Mouse (Mus musculus) hindbrain, embryonic 12.5 days (tissue): Measurements from ENCODE around the gene Cox10. TPM values are rescaled to one million over a fixed set of nuclear protein-coding genes. Genes with fewer than 3 reads are reported as not detected.

ENCODE experiments used
- ATAC-seq: fragments of 200-750 bp; cut with Nextera tagmentation; 2 replicates; pipeline ENCODE4 v1.8.0; 2017; ENCODE audit warnings: moderate TSS enrichment; ENCODE audit not compliant: low FRiP score
- H3K27ac ChIP-seq: fragments of 300-500 bp; sonication (generic); 2 replicates; pipeline ENCODE4 v1.5.1; 2016; ENCODE audit warnings: mild to moderate bottlenecking
- H3K27me3 ChIP-seq: fragments of 300-500 bp; sonication (generic); 2 replicates; pipeline ENCODE4 v1.6.1; 2016; ENCODE audit warnings: mild to moderate bottlenecking
- H3K36me3 ChIP-seq: fragments of 300-500 bp; sonication (generic); 2 replicates; pipeline ENCODE4 v1.6.1; 2016; ENCODE audit warnings: mild to moderate bottlenecking
- H3K4me1 ChIP-seq: fragments of 300-500 bp; sonication (generic); 2 replicates; pipeline ENCODE4 v1.6.1; 2016
- H3K4me2 ChIP-seq: fragments of 300-500 bp; sonication (generic); replicated peaks from 2 replicates; pipeline ENCODE4 v1.6.1; 2016; ENCODE audit warnings: mild to moderate bottlenecking
- H3K4me3 ChIP-seq: fragments of 300-500 bp; sonication (generic); 2 replicates; pipeline ENCODE4 v1.5.1; 2016; ENCODE audit warnings: mild to moderate bottlenecking
- H3K9ac ChIP-seq: fragments of 300-500 bp; sonication (generic); 2 replicates; pipeline ENCODE4 v1.6.1; 2016; ENCODE audit warnings: mild to moderate bottlenecking, moderate library complexity
- H3K9me3 ChIP-seq: fragments of 300-500 bp; sonication (generic); replicated peaks from 2 replicates; pipeline ENCODE4 v1.6.1; 2016; ENCODE audit warnings: mild to moderate bottlenecking
- WGBS: fragments of 180-500 bp; shearing (Covaris S2); methylation state at CpG from one replicate; pipeline ENCODE4 v1.1.7; 2016; 5-methylcytosine and 5-hydroxymethylcytosine counted together
- polyA plus RNA-seq: library from polyadenylated mRNA; unstranded; fragments of >200 nt; fragmentation: Nextera tagmentation; extraction: Ambion mirVana; gene quantifications from 2 replicates; pipeline ENCODE4 v1.2.1, GENCODE M21; 2016

The Cox10 gene
- polyA plus RNA-seq, 1 experiment from 2014 or later = 19.8 TPM

DNA sequence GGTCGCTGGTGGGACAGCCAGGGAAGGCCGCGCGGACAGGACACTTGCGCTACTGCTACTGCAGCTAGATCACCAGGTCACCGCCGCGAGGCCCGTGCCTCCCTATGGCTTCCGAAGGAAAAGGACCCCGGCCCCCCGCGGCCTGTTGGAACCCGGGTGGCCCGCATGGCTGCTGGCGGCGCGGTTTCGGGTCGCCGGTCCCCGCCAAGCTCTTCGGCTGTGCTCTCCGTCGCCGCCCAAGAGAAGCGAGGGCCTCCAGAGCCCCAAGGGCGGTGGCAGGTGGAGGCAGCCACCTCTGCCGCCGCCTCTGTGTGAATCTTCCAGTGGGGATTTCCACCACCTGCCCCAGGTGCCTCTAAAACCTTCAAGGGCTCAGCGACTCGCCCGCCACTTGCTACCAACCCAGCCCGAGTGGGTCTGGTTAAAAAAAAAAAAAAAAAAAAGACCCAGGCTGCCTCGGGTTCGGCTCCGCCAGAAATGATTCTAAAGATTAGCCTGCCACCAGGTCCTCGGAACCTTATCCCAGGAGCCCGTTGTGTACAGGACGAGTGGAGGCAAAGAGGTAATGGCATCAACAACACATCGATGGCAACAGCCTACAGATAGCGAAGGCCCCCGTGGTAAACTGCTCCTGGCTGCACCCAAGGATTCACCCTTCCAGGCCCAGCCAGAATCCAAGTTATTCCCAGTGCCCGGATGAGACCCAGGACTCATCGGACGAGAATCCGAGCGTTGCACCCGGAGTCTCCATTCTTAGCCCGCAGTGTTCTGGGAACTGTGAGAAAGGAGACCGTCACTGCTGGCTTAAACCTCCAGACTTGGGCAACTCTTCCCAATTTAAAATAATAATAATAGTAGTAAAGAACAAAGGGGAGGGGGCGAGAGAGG lies 159.8 kb downstream of the Cox10 start:
- H3K27me3 ChIP-seq = peaks cover 56% of the 10 kb centered on the region
- no peak overlapping the region for H3K27ac ChIP-seq
- no peaks in the 10 kb centered on the region for H3K9me3 ChIP-seq
- H3K36me3 ChIP-seq = no peaks in the 10 kb centered on the region
- peak overlapping the region; percentile 65 for H3K4me3 ChIP-seq
- peak overlapping the region; percentile 87 for H3K4me2 ChIP-seq
- peaks cover 43% of the 10 kb centered on the region for H3K4me1 ChIP-seq
- no peak for ATAC-seq
- WGBS = 2% methylated on average over 52 of the region's 52 CpGs
- peak overlapping the region; percentile 80 for H3K9ac ChIP-seq

DNA sequence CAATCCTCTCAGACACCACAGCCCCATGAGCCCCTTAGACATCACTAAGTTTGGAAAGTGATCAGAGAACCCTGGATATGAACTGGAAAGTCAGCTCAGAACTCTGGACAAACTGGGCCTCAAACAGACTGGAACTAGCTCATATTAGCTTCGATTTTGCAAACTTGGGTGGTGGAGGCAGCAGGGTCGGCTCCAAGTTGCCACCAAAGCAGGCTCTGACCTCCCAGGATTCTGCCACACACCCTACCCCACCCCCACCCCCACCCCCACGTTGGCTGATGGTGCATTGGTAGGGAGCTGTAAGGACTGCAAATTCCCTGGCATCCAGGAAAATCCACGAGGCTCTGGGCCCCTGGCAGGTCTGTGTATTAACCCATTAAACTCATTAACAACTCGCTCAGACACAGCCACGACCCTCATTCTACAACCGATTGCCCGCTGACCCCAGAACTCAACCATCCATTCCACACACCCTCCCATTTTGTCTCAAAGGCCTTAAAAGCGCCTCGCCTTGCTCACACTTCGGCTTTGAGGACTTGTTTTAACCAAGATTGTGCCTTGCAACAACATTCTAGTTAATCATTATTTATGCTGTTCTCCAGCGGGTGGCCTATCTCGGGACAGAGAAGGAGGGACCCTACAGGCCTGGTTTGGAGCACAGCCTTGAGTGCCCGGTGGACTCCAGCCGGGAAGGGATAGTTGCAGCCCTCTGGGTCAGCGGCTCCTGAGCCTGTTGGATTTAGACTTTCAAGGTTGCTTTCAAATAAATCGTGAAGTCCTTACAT lies 160.8 kb downstream of the Cox10 start:
- peaks cover 47% of the 10 kb centered on the region for H3K27me3 ChIP-seq
- H3K36me3 ChIP-seq = no peaks in the 10 kb centered on the region
- H3K9ac ChIP-seq = peak overlapping the region; percentile 80; the same call in 1 of the 2 replicates
- no peak overlapping the region for H3K27ac ChIP-seq
- no peaks in the 10 kb centered on the region for H3K9me3 ChIP-seq
- peak overlapping the region; percentile 65 for H3K4me3 ChIP-seq
- H3K4me1 ChIP-seq = peaks cover 44% of the 10 kb centered on the region
- peak overlapping the region; percentile 87 for H3K4me2 ChIP-seq
- WGBS = 6% methylated on average over 17 of the region's 17 CpGs
- no peak for ATAC-seq

DNA sequence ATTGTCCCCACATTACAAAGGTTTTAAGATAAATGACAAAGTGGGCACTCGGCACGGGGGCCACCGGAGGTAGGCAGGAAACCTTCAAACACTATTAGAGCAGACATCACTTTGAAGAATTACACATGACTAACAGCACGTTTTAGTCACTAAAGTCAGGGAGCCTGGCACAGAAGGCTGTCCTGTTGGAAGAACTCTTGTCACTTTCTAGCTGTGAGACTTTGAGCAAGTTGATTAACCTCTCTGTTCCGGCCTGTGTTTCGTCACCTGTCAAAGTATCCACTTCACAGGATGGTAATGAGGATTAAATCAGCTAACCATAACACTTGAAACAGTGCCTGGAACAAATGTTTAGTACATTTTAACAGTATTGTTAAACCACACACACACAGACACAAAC lies 161.7 kb downstream of the Cox10 start:
- WGBS = 21% methylated on average over 6 of the region's 6 CpGs
- no peak for ATAC-seq
- Histone ChIP-seq H3K4me3 (peak overlapping the region; percentile 65), H3K4me1 (peaks cover 35% of the 10 kb centered on the region), H3K27ac (no peak overlapping the region), H3K4me2 (peak overlapping the region; percentile 87), H3K9me3 (no peaks in the 10 kb centered on the region), H3K36me3 (no peaks in the 10 kb centered on the region), H3K27me3 (peaks cover 38% of the 10 kb centered on the region), H3K9ac (no peak overlapping the region)

DNA sequence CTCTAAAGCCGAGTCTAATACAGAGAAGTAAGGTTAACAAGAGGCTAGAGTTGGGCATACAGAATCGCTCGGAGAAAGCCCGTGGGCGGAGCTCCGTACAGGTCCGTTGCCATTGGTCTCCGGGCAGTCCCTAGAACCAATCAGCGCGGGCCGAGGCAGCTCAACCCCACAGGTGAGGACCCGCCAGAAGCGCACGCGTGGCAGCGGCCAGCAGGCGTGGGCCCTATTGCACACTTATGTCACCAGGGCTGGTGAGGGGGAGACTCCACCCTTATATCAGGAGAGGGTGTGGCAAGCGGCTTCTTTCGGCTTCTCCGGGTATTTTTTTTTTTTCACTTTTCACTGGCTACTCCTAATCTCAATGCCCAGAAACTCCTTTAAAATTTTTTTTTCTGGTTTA lies 164.9 kb downstream of the Cox10 start:
- ATAC-seq = peak; percentile 87
- Histone ChIP-seq H3K9ac (0 out of 2 replicates have a peak overlapping the region, but pooled peaks have one; percentile 13), H3K27ac (peak overlapping the region; percentile 30; the same call in 1 of the 2 replicates)

DNA sequence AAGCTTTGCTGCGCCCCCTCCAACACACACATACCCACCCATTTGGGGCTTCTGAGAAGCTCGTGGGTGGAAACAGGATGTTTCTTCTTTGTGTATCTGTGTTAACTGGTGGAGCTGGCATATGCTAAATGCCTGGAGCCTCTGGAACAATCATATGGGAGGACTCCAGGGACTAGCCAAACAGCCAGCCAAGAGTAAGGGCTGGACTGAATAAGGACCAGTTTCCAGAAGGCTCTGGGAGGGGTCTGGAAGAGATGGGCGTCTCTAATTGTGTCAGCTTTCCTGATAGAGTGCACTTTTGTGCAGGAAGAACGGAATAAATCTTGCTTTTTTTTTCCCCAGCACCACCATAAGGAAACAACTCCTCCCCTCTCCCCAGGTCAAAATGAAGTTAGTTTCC lies 165.3 kb downstream of the Cox10 start:
- Histone ChIP-seq H3K4me3 (peak overlapping the region; percentile 33), H3K4me1 (peaks cover 31% of the 10 kb centered on the region), H3K9ac (no peak overlapping the region), H3K9me3 (no peaks in the 10 kb centered on the region), H3K36me3 (no peaks in the 10 kb centered on the region), H3K27ac (peak overlapping the region; percentile 30; the same call in 1 of the 2 replicates), H3K4me2 (peak overlapping the region; percentile 63), H3K27me3 (peaks cover 37% of the 10 kb centered on the region)
- WGBS = 28% methylated on average over 4 of the region's 4 CpGs
- ATAC-seq = peak; percentile 52

More for the DNA sequence above, 164.9 kb downstream of the Cox10 start:
- no peaks in the 10 kb centered on the region for H3K36me3 ChIP-seq
- H3K9me3 ChIP-seq = no peaks in the 10 kb centered on the region
- H3K4me2 ChIP-seq = peak overlapping the region; percentile 63
- peak overlapping the region; percentile 33 for H3K4me3 ChIP-seq
- peaks cover 31% of the 10 kb centered on the region for H3K4me1 ChIP-seq
- WGBS = 3% methylated on average over 20 of the region's 20 CpGs
- H3K27me3 ChIP-seq = peaks cover 37% of the 10 kb centered on the region

Other genes starting within 250 kb of the Cox10 start
- gene Hs3st3b1, start 157.2 kb downstream of the Cox10 start, polyA plus RNA-seq = 11.2 and 15.1 TPM in 2 replicates